Mouse (Mus musculus): ENCODE data around the gene Fgfr2. TPM values are rescaled to one million over a fixed set of nuclear protein-coding genes. Genes with fewer than 3 reads are reported as not detected.

Gene Fgfr2
- polyA plus RNA-seq, 1 experiment from 2014 or later = 92.5 TPM

DNA sequence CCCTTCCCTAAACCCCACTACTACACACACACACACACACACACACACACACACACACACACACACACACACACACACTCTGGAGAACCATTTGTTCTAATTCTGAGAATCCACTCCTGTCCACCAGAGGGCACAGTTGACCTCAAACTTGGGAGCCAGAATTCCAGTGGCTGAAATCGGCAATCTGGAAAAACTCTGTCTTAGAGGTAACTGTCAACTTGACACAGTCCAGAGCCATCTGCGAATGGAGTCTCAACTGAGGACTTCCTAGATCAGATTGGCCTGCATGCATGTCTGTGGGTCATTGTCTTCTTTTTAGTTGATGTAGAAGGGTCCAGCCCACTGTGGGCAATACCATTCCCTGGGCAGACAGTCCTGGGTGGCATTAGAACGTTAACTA lies 2295.7 kb downstream of the Fgfr2 start:
- no peaks in the 10 kb centered on the region for H3K36me3 ChIP-seq
- 70% methylated on average over 3 of the region's 3 CpGs for WGBS
- no peaks in the 10 kb centered on the region for H3K9me3 ChIP-seq
- no peak overlapping the region for H3K4me3 ChIP-seq
- DNase-seq (ENCODE audit: low spot score) = peak; percentile 34
- 0 out of 2 replicates have a peak, but pooled peaks cover 4% of the 10 kb centered on the region for H3K4me1 ChIP-seq (replicated peaks)
- peaks cover 15% of the 10 kb centered on the region for H3K27me3 ChIP-seq (ENCODE audit: insufficient read depth, poor library complexity, severe bottlenecking)
- no peak overlapping the region for H3K27ac ChIP-seq

DNA sequence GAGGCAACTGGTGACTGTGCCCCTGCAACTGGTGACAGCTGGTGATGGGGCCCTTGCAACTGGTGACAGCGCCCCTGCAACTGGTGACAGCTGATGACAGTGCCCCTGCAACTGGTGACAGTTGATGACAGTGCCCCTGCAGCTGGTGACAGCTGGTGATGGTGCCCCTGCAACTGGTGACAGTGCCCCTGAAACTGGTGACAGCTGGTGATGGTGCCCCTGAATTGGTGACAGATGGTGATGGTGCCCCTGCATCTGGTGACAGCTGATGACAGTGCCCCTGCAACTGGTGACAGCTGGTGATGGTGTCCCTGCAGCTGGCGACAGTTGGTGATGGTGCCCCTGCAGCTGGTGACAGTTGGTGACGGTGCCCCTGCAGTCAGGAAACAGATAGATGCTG lies 2296.8 kb downstream of the Fgfr2 start:
- peaks cover 12% of the 10 kb centered on the region; the same call in 1 of the 2 replicates for H3K27me3 ChIP-seq (ENCODE audit: insufficient read depth, poor library complexity, severe bottlenecking)
- DNase-seq (ENCODE audit: low spot score) = no peak
- WGBS = 84% methylated on average over 3 of the region's 3 CpGs
- H3K4me1 ChIP-seq (replicated peaks) = 0 out of 2 replicates have a peak, but pooled peaks cover 4% of the 10 kb centered on the region
- H3K4me3 ChIP-seq = no peak overlapping the region
- H3K27ac ChIP-seq = no peak overlapping the region
- H3K9me3 ChIP-seq = no peaks in the 10 kb centered on the region
- H3K36me3 ChIP-seq = no peaks in the 10 kb centered on the region

DNA sequence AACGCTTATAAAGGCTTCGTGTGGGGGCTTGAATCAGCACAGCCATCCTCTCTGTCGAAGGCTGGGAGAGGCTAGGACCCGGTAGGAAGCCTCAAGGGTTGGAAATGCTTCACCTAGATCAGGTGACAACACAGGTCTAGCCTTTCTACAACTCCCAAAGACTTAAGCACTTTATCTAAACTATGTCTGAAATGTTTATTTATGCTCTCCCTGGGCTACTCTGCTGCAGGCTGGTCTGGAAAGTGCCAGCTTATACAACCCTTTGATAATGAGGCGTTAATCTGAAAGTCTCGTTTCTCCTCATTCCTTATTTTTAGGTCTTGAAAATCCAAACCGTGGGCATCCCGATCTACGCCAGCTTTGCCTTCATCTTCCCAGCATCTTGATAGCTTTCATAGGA lies 2299.2 kb downstream of the Fgfr2 start:
- Histone ChIP-seq H3K4me1 (replicated peaks) (no peaks in the 10 kb centered on the region), H3K4me3 (no peak overlapping the region), H3K27me3 (ENCODE audit: insufficient read depth, poor library complexity, severe bottlenecking) (peaks cover 5% of the 10 kb centered on the region; the same call in 1 of the 2 replicates), H3K27ac (no peak overlapping the region), H3K36me3 (no peaks in the 10 kb centered on the region), H3K9me3 (no peaks in the 10 kb centered on the region)
- DNase-seq (ENCODE audit: low spot score) = no peak
- 78% methylated on average over 9 of the region's 9 CpGs for WGBS

DNA sequence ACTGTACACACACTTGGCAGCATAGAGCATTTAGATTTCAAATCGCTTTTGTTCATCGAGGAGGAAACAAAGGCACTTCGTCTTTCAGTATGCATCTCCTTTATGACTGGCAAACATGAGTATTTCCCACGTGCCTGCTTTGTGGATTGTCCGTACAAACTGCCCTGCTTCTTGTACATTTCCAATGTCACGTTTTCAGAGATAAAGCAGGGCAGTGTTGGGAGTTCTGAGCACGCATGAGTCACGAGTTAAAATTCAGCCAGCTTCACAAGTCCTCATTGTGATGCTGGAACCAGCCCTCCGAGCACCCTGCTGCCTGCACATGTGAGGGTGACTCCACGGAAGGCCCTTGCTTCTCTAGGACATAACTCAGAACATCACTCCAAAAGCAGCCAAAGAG lies 2303.5 kb downstream of the Fgfr2 start:
- Histone ChIP-seq H3K27me3 (ENCODE audit: insufficient read depth, poor library complexity, severe bottlenecking) (no peaks in the 10 kb centered on the region), H3K36me3 (no peaks in the 10 kb centered on the region), H3K4me1 (replicated peaks) (no peaks in the 10 kb centered on the region), H3K27ac (no peak overlapping the region), H3K4me3 (no peak overlapping the region), H3K9me3 (no peaks in the 10 kb centered on the region)
- 83% methylated on average over 10 of the region's 10 CpGs for WGBS
- no peak for DNase-seq (ENCODE audit: low spot score)

DNA sequence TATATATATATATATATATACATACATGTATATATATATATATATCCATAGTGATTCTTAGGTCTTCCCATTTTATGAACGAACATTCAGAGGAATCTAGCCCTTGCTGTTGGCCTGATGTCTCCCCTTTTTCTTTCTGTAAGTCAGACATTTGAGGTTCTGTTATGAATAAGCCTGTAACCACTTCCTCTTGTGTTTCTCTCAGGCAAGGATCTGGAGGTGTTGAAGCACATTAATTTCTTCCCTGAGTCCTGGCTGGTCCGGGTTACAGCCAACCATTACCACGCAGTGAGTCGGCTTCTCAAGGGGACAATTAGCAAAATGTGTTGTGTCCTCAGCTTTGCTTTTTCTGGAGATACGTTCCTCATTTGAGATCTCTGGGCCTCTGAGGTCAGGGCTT lies 2304.3 kb downstream of the Fgfr2 start:
- WGBS = 86% methylated on average over 5 of the region's 5 CpGs
- H3K4me3 ChIP-seq = no peak overlapping the region
- no peaks in the 10 kb centered on the region for H3K27me3 ChIP-seq (ENCODE audit: insufficient read depth, poor library complexity, severe bottlenecking)
- no peak overlapping the region for H3K27ac ChIP-seq
- no peaks in the 10 kb centered on the region for H3K36me3 ChIP-seq
- no peaks in the 10 kb centered on the region for H3K4me1 ChIP-seq (replicated peaks)
- no peaks in the 10 kb centered on the region for H3K9me3 ChIP-seq
- no peak for DNase-seq (ENCODE audit: low spot score)

DNA sequence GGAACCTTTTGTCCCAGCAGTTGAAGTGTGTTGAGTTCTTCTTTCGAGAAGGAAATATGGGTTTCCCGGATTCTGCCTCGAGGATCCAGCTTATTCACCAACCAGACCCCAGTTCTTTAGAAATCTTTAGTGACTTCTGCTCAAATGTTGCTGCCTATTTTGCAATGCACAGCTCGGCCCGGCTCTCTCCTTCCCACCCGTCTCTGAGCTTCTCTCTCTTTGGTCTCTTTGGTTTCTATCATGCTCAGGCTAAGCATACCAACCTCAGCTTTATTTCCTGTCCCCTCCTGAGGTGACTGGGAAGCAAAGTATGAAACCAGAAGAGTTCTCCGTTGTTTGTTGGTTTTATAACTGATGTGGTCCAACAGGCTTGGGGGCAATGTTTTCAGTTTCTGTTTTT lies 2306.9 kb downstream of the Fgfr2 start:
- Histone ChIP-seq H3K27me3 (ENCODE audit: insufficient read depth, poor library complexity, severe bottlenecking) (no peaks in the 10 kb centered on the region), H3K4me3 (no peak overlapping the region), H3K9me3 (no peaks in the 10 kb centered on the region), H3K36me3 (no peaks in the 10 kb centered on the region), H3K4me1 (replicated peaks) (no peaks in the 10 kb centered on the region), H3K27ac (no peak overlapping the region)
- WGBS = 91% methylated on average over 7 of the region's 7 CpGs
- no peak for DNase-seq (ENCODE audit: low spot score)

DNA sequence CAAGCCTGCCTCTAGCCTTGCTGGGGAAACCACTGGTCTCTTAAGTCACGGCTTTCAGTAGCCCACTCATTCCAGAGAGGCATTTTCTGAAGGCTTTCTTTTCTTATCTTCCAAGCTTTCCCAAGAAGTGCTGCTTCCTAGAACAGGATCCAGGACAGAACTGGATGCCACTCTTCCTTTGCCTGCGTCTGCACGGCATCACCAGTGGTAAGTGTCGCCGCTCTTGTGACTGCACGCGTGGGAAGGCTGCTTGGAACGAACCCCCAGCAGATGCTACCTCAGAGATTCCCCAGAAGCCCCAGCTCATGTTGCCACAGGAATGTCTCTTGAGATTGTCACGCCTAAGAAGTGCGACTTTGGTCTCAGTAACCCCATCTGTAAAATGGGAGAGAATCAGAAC lies 2307.5 kb downstream of the Fgfr2 start:
- Histone ChIP-seq H3K27ac (no peak overlapping the region), H3K4me3 (no peak overlapping the region), H3K36me3 (no peaks in the 10 kb centered on the region), H3K9me3 (no peaks in the 10 kb centered on the region), H3K4me1 (replicated peaks) (no peaks in the 10 kb centered on the region), H3K27me3 (ENCODE audit: insufficient read depth, poor library complexity, severe bottlenecking) (no peaks in the 10 kb centered on the region)
- WGBS = 93% methylated on average over 10 of the region's 10 CpGs
- DNase-seq (ENCODE audit: low spot score) = no peak

DNA sequence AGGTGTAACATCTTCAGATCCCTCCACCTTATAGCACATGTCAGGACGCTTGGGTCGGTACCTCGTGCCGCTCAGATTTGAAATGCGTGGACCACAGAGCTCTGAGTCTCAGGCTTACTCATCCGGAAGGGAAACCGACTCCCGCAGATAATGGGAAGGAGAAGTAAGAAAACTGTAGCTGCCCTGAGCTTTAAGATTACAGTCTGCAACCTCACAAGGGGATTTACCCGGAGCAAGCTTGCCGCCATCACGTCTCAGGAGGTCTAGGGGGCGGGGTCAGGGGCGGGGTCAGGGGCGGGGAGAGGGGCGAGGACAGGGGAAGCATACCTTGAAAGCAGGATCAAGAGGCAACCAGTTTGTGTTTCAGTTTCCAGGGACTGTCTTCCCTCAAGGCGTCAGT lies 2310.7 kb downstream of the Fgfr2 start:
- H3K4me3 ChIP-seq = 0 out of 2 replicates have a peak overlapping the region, but pooled peaks have one; percentile 9
- 0 out of 2 replicates have a peak, but pooled peaks cover 4% of the 10 kb centered on the region for H3K4me1 ChIP-seq (replicated peaks)
- WGBS = 49% methylated on average over 16 of the region's 16 CpGs
- no peaks in the 10 kb centered on the region for H3K27me3 ChIP-seq (ENCODE audit: insufficient read depth, poor library complexity, severe bottlenecking)
- no peaks in the 10 kb centered on the region for H3K36me3 ChIP-seq
- H3K27ac ChIP-seq = no peak overlapping the region
- DNase-seq (ENCODE audit: low spot score) = peak; percentile 12
- H3K9me3 ChIP-seq = no peaks in the 10 kb centered on the region

DNA sequence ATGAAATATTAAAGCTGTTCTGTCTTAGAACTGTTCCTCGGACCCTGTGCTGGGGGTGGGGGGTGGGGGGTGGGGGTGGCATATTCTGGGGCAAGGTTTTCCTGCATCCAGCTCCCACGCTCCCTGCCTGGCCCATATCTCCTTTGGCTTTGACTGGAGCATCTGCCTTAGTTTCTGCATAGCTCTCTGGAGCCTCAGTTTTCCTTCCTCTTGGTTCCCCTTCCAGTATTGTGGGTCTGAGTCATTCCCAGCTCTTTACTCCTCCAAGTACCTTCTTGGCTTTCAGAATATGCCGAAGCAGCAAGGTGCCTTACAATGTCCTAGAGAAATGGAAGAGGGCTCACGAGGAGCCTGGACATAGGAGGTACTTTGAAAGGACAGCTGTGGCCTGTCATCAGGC lies 2312.9 kb downstream of the Fgfr2 start:
- Histone ChIP-seq H3K36me3 (no peaks in the 10 kb centered on the region), H3K4me3 (no peak overlapping the region), H3K4me1 (replicated peaks) (0 out of 2 replicates have a peak, but pooled peaks cover 4% of the 10 kb centered on the region), H3K27ac (no peak overlapping the region), H3K27me3 (ENCODE audit: insufficient read depth, poor library complexity, severe bottlenecking) (no peaks in the 10 kb centered on the region), H3K9me3 (no peaks in the 10 kb centered on the region)
- 87% methylated on average over 4 of the region's 4 CpGs for WGBS
- DNase-seq (ENCODE audit: low spot score) = no peak

DNA sequence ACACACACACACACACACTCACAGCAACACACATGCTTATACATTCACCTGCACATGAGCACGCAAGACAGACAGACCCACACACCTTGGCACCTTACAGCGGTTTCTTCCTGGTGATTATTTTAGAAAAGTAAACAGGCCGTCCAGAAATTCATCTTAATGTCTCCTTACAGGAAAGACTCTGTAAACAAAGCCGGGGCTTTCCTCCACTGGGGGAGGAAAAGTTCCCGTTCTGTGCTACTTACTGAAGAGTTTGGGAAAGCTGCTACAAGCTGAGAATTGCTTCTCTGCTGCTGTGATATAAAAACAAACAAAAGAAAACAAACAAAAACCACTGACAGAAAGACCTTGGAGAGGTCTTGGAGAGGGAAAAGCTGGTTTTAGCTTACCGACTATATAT lies 2314.5 kb downstream of the Fgfr2 start:
- 76% methylated on average over 6 of the region's 6 CpGs for WGBS

DNA sequence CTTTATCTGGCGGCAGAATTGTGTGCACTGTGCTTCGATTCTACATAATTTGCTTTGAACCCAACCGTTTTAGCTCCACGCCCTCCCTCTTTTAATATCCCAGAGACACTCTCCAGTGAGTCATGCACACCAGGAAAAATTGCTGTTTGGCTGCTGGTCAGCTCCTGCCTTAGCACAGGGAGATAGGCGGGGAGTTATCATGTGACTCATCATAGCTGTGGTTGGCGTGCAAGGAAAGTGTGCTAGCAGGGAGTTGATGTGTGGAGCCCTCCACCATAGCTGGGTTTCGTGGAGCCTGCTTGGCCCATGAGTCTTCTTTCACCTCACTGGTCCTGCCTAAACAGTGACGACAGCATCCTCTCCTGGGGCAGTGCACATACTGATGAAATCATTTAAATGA lies 2315.4 kb downstream of the Fgfr2 start:
- Histone ChIP-seq H3K27me3 (ENCODE audit: insufficient read depth, poor library complexity, severe bottlenecking) (peaks cover 6% of the 10 kb centered on the region; the same call in 1 of the 2 replicates), H3K4me1 (replicated peaks) (0 out of 2 replicates have a peak, but pooled peaks cover 4% of the 10 kb centered on the region), H3K4me3 (no peak overlapping the region), H3K36me3 (no peaks in the 10 kb centered on the region), H3K27ac (no peak overlapping the region), H3K9me3 (no peaks in the 10 kb centered on the region)
- no peak for DNase-seq (ENCODE audit: low spot score)
- WGBS = 86% methylated on average over 8 of the region's 8 CpGs

More for the DNA sequence above, 2314.5 kb downstream of the Fgfr2 start:
- no peak for DNase-seq (ENCODE audit: low spot score)
- Histone ChIP-seq H3K4me1 (replicated peaks) (0 out of 2 replicates have a peak, but pooled peaks cover 4% of the 10 kb centered on the region), H3K36me3 (no peaks in the 10 kb centered on the region), H3K9me3 (no peaks in the 10 kb centered on the region), H3K27ac (no peak overlapping the region), H3K4me3 (no peak overlapping the region), H3K27me3 (ENCODE audit: insufficient read depth, poor library complexity, severe bottlenecking) (peaks cover 6% of the 10 kb centered on the region; the same call in 1 of the 2 replicates)

DNA sequence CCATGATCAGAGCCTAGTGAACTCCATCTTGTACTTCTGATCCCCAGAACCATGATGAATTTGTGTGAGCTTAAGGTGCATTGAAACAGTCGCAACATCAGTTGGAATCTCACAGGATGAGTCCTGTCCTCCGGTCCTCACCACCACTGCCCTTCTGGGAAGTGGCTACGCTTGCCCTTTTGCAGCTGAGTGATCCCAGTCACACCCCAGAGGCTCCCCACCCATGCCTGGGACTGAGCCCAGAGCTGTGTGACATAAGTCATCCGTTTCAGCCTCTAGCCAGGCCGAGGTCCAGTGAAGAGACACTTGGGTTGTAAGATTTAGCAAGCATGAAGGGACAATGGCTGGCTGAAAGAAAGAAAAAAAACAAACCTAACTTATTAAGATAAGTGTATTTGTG lies 2318.2 kb downstream of the Fgfr2 start:
- H3K9me3 ChIP-seq = no peaks in the 10 kb centered on the region
- no peak overlapping the region for H3K4me3 ChIP-seq
- H3K36me3 ChIP-seq = no peaks in the 10 kb centered on the region
- no peak overlapping the region for H3K27ac ChIP-seq
- no peak for DNase-seq (ENCODE audit: low spot score)
- peaks cover 6% of the 10 kb centered on the region; the same call in 1 of the 2 replicates for H3K27me3 ChIP-seq (ENCODE audit: insufficient read depth, poor library complexity, severe bottlenecking)
- WGBS = 85% methylated on average over 5 of the region's 5 CpGs
- H3K4me1 ChIP-seq (replicated peaks) = 0 out of 2 replicates have a peak, but pooled peaks cover 4% of the 10 kb centered on the region

DNA sequence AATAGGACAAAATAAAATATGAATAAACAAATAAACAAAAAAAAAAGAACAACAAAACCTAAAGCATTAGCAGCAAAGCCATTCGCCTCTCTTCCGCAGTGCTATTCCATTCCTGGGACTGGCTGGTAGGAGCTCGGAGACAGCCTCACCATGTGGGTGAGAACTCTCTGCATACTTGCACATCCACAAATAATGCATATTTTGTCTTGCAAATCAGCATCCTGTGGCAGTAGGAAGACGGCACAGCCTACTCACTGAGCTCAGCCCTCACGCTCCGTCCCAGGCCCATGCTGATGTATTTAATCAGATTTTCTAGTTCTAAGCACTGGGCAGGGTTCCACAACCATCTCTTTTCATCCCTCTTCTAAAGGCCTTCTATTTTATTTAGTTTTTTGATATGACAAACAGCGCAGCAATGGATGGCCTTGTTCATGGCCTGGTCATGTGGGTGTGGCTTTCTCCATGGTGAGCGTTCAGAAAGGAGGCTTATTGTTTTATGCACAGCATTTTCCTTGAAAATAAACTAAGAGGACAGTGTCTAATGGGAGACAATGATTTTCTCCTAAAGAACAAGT lies 2319.8 kb downstream of the Fgfr2 start:
- WGBS = 84% methylated on average over 8 of the region's 8 CpGs
- Histone ChIP-seq H3K9me3 (no peaks in the 10 kb centered on the region), H3K4me3 (no peak overlapping the region), H3K27ac (no peak overlapping the region), H3K4me1 (replicated peaks) (0 out of 2 replicates have a peak, but pooled peaks cover 4% of the 10 kb centered on the region), H3K27me3 (ENCODE audit: insufficient read depth, poor library complexity, severe bottlenecking) (peaks cover 6% of the 10 kb centered on the region; the same call in 1 of the 2 replicates), H3K36me3 (no peaks in the 10 kb centered on the region)
- DNase-seq (ENCODE audit: low spot score) = no peak

Data from hindbrain, embryonic 10.5 days (tissue).